Mouse (Mus musculus): ENCODE measurements at regions not wholly inside any gene's neighbourhood (a gene's known extent, or its start where the extent isn't known, plus 50 kb on each side); places are given as distances from the start of the nearest gene placed in this dataset.

- no peak for DNase-seq
Observed at GRCm38 (mm10) chr14:58675146-58675545, 467.5 kb downstream of the 1700129C05Rik start.

GRCm38 (mm10) chr14:58663946-58664345 lies 478.7 kb downstream of the 1700129C05Rik start:
- DNase-seq: no peak

GRCm38 (mm10) chr14:58662601-58663000 lies 480.1 kb downstream of the 1700129C05Rik start:
- DNase-seq: no peak

- DNase-seq: no peak
Observed at GRCm38 (mm10) chr14:58661416-58661815, 481.3 kb downstream of the 1700129C05Rik start.

- DNase-seq: no peak
Observed at GRCm38 (mm10) chr14:58657263-58657662, 485.4 kb downstream of the 1700129C05Rik start.

- no peak for DNase-seq
Observed at GRCm38 (mm10) chr14:58656935-58657238, 485.8 kb downstream of the 1700129C05Rik start.

- DNase-seq: no peak
Observed at GRCm38 (mm10) chr14:58656212-58656934, 486.3 kb downstream of the 1700129C05Rik start.

- no peak for DNase-seq
Observed at GRCm38 (mm10) chr14:58653026-58653425, 489.7 kb downstream of the 1700129C05Rik start.

- no peak for DNase-seq
Observed at GRCm38 (mm10) chr14:58652004-58652403, 490.7 kb downstream of the 1700129C05Rik start.

- no peak for DNase-seq
Observed at GRCm38 (mm10) chr14:58651210-58651609, 491.5 kb downstream of the 1700129C05Rik start.

GRCm38 (mm10) chr14:58638337-58638696 lies 504.4 kb downstream of the 1700129C05Rik start:
- no peak for DNase-seq

- DNase-seq: no peak
Observed at GRCm38 (mm10) chr14:58637405-58638336, 505.0 kb downstream of the 1700129C05Rik start.

- DNase-seq: no peak
Observed at GRCm38 (mm10) chr14:58631221-58631620, 511.5 kb downstream of the 1700129C05Rik start.

GRCm38 (mm10) chr14:58628266-58628665 lies 514.4 kb downstream of the 1700129C05Rik start:
- DNase-seq: no peak

GRCm38 (mm10) chr14:58626506-58627256 lies 516.0 kb downstream of the 1700129C05Rik start:
- DNase-seq: no peak

- no peak for DNase-seq
Observed at GRCm38 (mm10) chr14:58620186-58620585, 522.5 kb downstream of the 1700129C05Rik start.

GRCm38 (mm10) chr14:58617656-58618055 lies 525.0 kb downstream of the 1700129C05Rik start:
- DNase-seq: no peak

- no peak for DNase-seq
Observed at GRCm38 (mm10) chr14:58608216-58608615, 534.5 kb downstream of the 1700129C05Rik start.

- no peak for DNase-seq
Observed at GRCm38 (mm10) chr14:58607734-58608133, 535.0 kb downstream of the 1700129C05Rik start.

- DNase-seq: no peak
Observed at GRCm38 (mm10) chr14:58605529-58605928, 535.2 kb downstream of the Fgf9 start.

GRCm38 (mm10) chr14:58598867-58599266 lies 528.5 kb downstream of the Fgf9 start:
- DNase-seq: no peak

GRCm38 (mm10) chr14:58597810-58598209 lies 527.5 kb downstream of the Fgf9 start:
- DNase-seq: no peak

- no peak for DNase-seq
Observed at GRCm38 (mm10) chr14:58596936-58597335, 526.6 kb downstream of the Fgf9 start.
